In genomic region chr5:117099008-117099407, GRCm38 (mm10) we compare ENCODE assay signal across 23 mouse cellular contexts. TPM values are rescaled to one million over a fixed set of nuclear protein-coding genes. Genes with fewer than 3 reads are reported as not detected.
DNase-seq lines count a peak whose midpoint lies in the region; ATAC-seq and TF ChIP-seq lines count a peak whose summit lies in the region.
"Had no signal": no experiment of that assay in that cellular context is flagged by ENCODE, and none has a peak within 500 bp of the region (broad histone marks: within the 10 kb centered on the region; RNA-seq: fewer than 3 reads in every experiment).

No protein-coding gene starts in this region.

- H3K36me3 ChIP-seq in midbrain, embryonic 10.5 days, result peaks cover 92% of the 10 kb centered on the region
- peaks cover 10% of the 10 kb centered on the region for H3K36me3 ChIP-seq in midbrain, embryonic 15.5 days (replicated peaks)
- H3K36me3 ChIP-seq in CH12.LX (replicated peaks in 1 of 2; ENCODE audit: control insufficient read depth in 1 of 2, insufficient read depth in 1 of 2, low read length in 1 of 2) (peaks cover 80 to 99% of the 10 kb centered on the region in 2 experiments), ES-E14 (ENCODE audit: control insufficient read depth, insufficient read depth, low read length, poor library complexity, severe bottlenecking) (peaks cover 37% of the 10 kb centered on the region; the same call in 1 of the 2 replicates)

- DNase-seq in gastrocnemius, adult 2 months, result peak; percentile 6
- DNase-seq in gastrocnemius, adult 18-20 months (ENCODE audit: low spot score), result no peak
- no peak for DNase-seq in midbrain, embryonic 10.5 days (ENCODE audit: low spot score)
- DNase-seq in CH12.LX (ENCODE audit: extremely low read depth) (no peak), ES-E14 (ENCODE audit: low read depth, low spot score) (no peak), liver (no peak)
- DNase-seq in heart, postnatal 25 days (ENCODE audit: low spot score), result no peak
- DNase-seq: adrenal gland, adult 8-10 months; adrenal gland, postnatal 14 days; adrenal gland, postnatal 36 days; cerebellum, adult 11-12 months; cerebellum, adult 2 months; cerebellum, postnatal 10 days; embryo, embryonic 11 days had no signal

- H3K4me3 ChIP-seq in gastrocnemius, adult 2 months, result no peak overlapping the region
- no peak overlapping the region for H3K4me3 ChIP-seq in midbrain, embryonic 10.5 days
- no peak overlapping the region for H3K4me3 ChIP-seq in midbrain, embryonic 15.5 days
- H3K4me3 ChIP-seq in CH12.LX (replicated peaks in 1 of 3; ENCODE audit: low read depth in 2 of 3, low read length in 2 of 3, poor library complexity in 1 of 3) (no peak overlapping the region), ES-E14 (ENCODE audit: insufficient read depth in 1 of 2, low read depth in 1 of 2, low read length in 2 of 2, poor library complexity in 1 of 2, severe bottlenecking in 1 of 2) (no peak overlapping the region)
- H3K4me3 ChIP-seq: embryonic facial prominence, embryonic 13.5 days; embryonic facial prominence, embryonic 15.5 days; erythroblast, embryonic 14.5 days; forebrain, embryonic 12.5 days had no signal

- no peak for TF ChIP-seq EP300 in CH12.LX (IDR thresholded peaks at IDR 0.05; ENCODE audit: low read length)

- no peak for TF ChIP-seq POLR2A in CH12.LX (IDR thresholded peaks at IDR 0.05; ENCODE audit: low read depth, low read length)

- TF ChIP-seq RAD21 in CH12.LX (IDR thresholded peaks at IDR 0.05; ENCODE audit: low read depth, low read length), result no peak

- in situ Hi-C loops in CH12.LX (cut with MboI; ENCODE audit: low pct_ligation_motif_present, low pct_unique_long_range_greater_than_20kb, low sequenced_read_pairs), result no loop called here
- in situ Hi-C loops in ES-E14 (cut with MboI; ENCODE audit: low sequenced_read_pairs in 2 of 2, unreplicated experiment in 2 of 2), result no loop called here

- no peaks in the 10 kb centered on the region for H3K27me3 ChIP-seq in midbrain, embryonic 10.5 days (ENCODE audit: low read depth, poor library complexity, severe bottlenecking)
- H3K27me3 ChIP-seq in midbrain, embryonic 15.5 days (replicated peaks), result no peaks in the 10 kb centered on the region
- H3K27me3 ChIP-seq in CH12.LX (replicated peaks), result no peaks in the 10 kb centered on the region
- H3K27me3 ChIP-seq: embryonic facial prominence, embryonic 13.5 days; embryonic facial prominence, embryonic 15.5 days; forebrain, embryonic 12.5 days; Patski had no signal

- H3K4me1 ChIP-seq in midbrain, embryonic 10.5 days, result peaks cover 8% of the 10 kb centered on the region
- H3K4me1 ChIP-seq in midbrain, embryonic 15.5 days, result peaks cover 3% of the 10 kb centered on the region; the same call in 1 of the 2 replicates
- peaks cover 0 to 7% of the 10 kb centered on the region in 2 experiments; a peak in 1 of 4 replicates for H3K4me1 ChIP-seq in CH12.LX (ENCODE audit: control insufficient read depth in 1 of 2, insufficient read depth in 2 of 2)
- no peaks in the 10 kb centered on the region; a peak in 1 of 4 replicates for H3K4me1 ChIP-seq in ES-E14 (ENCODE audit: control insufficient read depth in 2 of 2, insufficient read depth in 2 of 2, low read length in 2 of 2, poor library complexity in 1 of 2)
- H3K4me1 ChIP-seq: embryonic facial prominence, embryonic 13.5 days; embryonic facial prominence, embryonic 15.5 days; forebrain, embryonic 12.5 days had no signal

- H3K79me2 ChIP-seq in CH12.LX (replicated peaks; ENCODE audit: control insufficient read depth, extremely low read depth, insufficient read depth, poor library complexity, severe bottlenecking), result no peaks in the 10 kb centered on the region

- no peak for ATAC-seq in midbrain, embryonic 15.5 days (replicated peaks)
- ATAC-seq: activated CD4-positive, CD25-positive, alpha-beta regulatory T cell, adult 4 months; forebrain, embryonic 14.5 days; forebrain, embryonic 16.5 days; Patski had no signal

- intact Hi-C loops in gastrocnemius, adult 2 months (cut with DNase I), result no loop called here
- intact Hi-C loops in heart, postnatal 25 days (cut with DNase I), result loop anchor here (10.0 kb wide), 1 partner anchor 974 kb away; no protein-coding TSS in a partner anchor

- H3K27ac ChIP-seq in gastrocnemius, adult 2 months, result no peak overlapping the region
- peak overlapping the region; percentile 38; the same call in 1 of the 2 replicates for H3K27ac ChIP-seq in midbrain, embryonic 10.5 days (replicated peaks)
- H3K27ac ChIP-seq in midbrain, embryonic 15.5 days, result no peak overlapping the region
- H3K27ac ChIP-seq in CH12.LX (ENCODE audit: insufficient read depth, low read depth) (no peak overlapping the region), ES-E14 (ENCODE audit: insufficient read depth, low read depth, low read length, poor library complexity, severe bottlenecking) (no peak overlapping the region)
- H3K27ac ChIP-seq: embryonic facial prominence, embryonic 13.5 days; embryonic facial prominence, embryonic 15.5 days; forebrain, embryonic 12.5 days had no signal

- 90% methylated on average over 5 of the region's 5 CpGs for WGBS in midbrain, embryonic 10.5 days
- 89% methylated on average over 5 of the region's 5 CpGs for WGBS in midbrain, embryonic 15.5 days

- no peak for TF ChIP-seq CTCF in gastrocnemius, adult 2 months (IDR thresholded peaks at IDR 0.05)
- TF ChIP-seq CTCF in CH12.LX (conservative IDR thresholded peaks at IDR 0.05 in 1 of 2, IDR thresholded peaks at IDR 0.05 in 1 of 2; ENCODE audit: low read depth in 2 of 2, low read length in 2 of 2), result no peak

- no peaks in the 10 kb centered on the region for H3K9me3 ChIP-seq in midbrain, embryonic 10.5 days (replicated peaks)
- H3K9me3 ChIP-seq in midbrain, embryonic 15.5 days, result no peaks in the 10 kb centered on the region
- H3K9me3 ChIP-seq in CH12.LX (replicated peaks; ENCODE audit: low read length), result no peaks in the 10 kb centered on the region
- H3K9me3 ChIP-seq in ES-E14 (ENCODE audit: control insufficient read depth, insufficient read depth, low read depth, low read length), result no peaks in the 10 kb centered on the region
- H3K9me3 ChIP-seq: embryonic facial prominence, embryonic 13.5 days; embryonic facial prominence, embryonic 15.5 days; forebrain, embryonic 12.5 days had no signal

- H3K9ac ChIP-seq in midbrain, embryonic 15.5 days, result no peak overlapping the region
- H3K9ac ChIP-seq in CH12.LX (ENCODE audit: insufficient read depth, low read depth) (no peak overlapping the region), ES-E14 (ENCODE audit: insufficient read depth, low read depth, low read length, poor library complexity, severe bottlenecking) (no peak overlapping the region)
- H3K9ac ChIP-seq: embryonic facial prominence, embryonic 13.5 days; embryonic facial prominence, embryonic 15.5 days; forebrain, embryonic 12.5 days had no signal

- dilution Hi-C loops in CH12.LX (cut with MboI; ENCODE audit: extremely low pct_ligation_motif_present, extremely low pct_unique_long_range_greater_than_20kb, low sequenced_read_pairs), result no loop called here

- H3K4me2 ChIP-seq in midbrain, embryonic 15.5 days, result no peak overlapping the region
- no peak overlapping the region for H3K4me2 ChIP-seq in CH12.LX (ENCODE audit: insufficient read depth, low read depth, poor library complexity, severe bottlenecking)
- H3K4me2 ChIP-seq: embryonic facial prominence, embryonic 13.5 days; embryonic facial prominence, embryonic 15.5 days; forebrain, embryonic 12.5 days had no signal

TF ChIP-seq in CH12.LX, 34 proteins besides CTCF, POLR2A, EP300 and RAD21:
- TF ChIP-seq IRF4 (IDR thresholded peaks at IDR 0.05; ENCODE audit: low read depth, low read length), result no peak
- TF ChIP-seq NRF1 (IDR thresholded peaks at IDR 0.05; ENCODE audit: low read depth, low read length), result no peak
- TF ChIP-seq MAFK (IDR thresholded peaks at IDR 0.05; ENCODE audit: insufficient replicate concordance, low read length), result peak; percentile 79

TF ChIP-seq in ES-E14, 5 proteins besides CTCF, POLR2A, EP300 and RAD21:
- TF ChIP-seq HCFC1 (IDR thresholded peaks at IDR 0.05; ENCODE audit: borderline replicate concordance, insufficient read depth, low read length) (no peak), MAFK (IDR thresholded peaks at IDR 0.05; ENCODE audit: insufficient read depth, low read depth, low read length) (peak; percentile 83)

RNA-seq across cellular contexts. Expression of gene Suds3, which starts 16.9 kb away (rescaled TPM):
- 10 to 100 TPM; 71.7 to 94.8 TPM for total RNA-seq in gastrocnemius, adult 2 months (2021)
- 10 to 100 TPM; 89.2 to 94.8 TPM for total RNA-seq in gastrocnemius, adult 18-20 months (2021)
- 80.6 and 84.5 TPM in 2 replicates for polyA plus RNA-seq in midbrain, embryonic 10.5 days (2016; fragmentation: Nextera tagmentation; extraction: Ambion mirVana)
- 87.3 and 87.4 TPM in 2 replicates for polyA plus RNA-seq in midbrain, embryonic 15.5 days (2015; fragmentation: Nextera tagmentation; extraction: Ambion mirVana)
- 54.2 and 64.9 TPM in 2 replicates for total RNA-seq in CH12.LX (2012; rRNA removed)
- total RNA-seq in CH12.LX (2014; rRNA removed), result 68.1 and 70.9 TPM in 2 replicates
- polyA plus RNA-seq in CH12.LX (2012; ENCODE audit: insufficient read length, low read depth), result 103 and 134 TPM in 2 replicates
- total RNA-seq in ES-E14 (2012; rRNA removed), result 58.7 and 61.6 TPM in 2 replicates
- 10 to 100 TPM; 87.3 to 90.4 TPM for total RNA-seq in heart, postnatal 25 days (2021)

RNA-seq across cellular contexts. Expression of gene Taok3, which starts 20.9 kb away (rescaled TPM):
- 1 to 10 TPM; 4.6 to 6.8 TPM for total RNA-seq in gastrocnemius, adult 2 months (2021)
- 1 to 10 TPM; 5.0 to 5.4 TPM for total RNA-seq in gastrocnemius, adult 18-20 months (2021)
- polyA plus RNA-seq in midbrain, embryonic 10.5 days (2016; fragmentation: Nextera tagmentation; extraction: Ambion mirVana), result 12.0 and 16.8 TPM in 2 replicates
- polyA plus RNA-seq in midbrain, embryonic 15.5 days (2015; fragmentation: Nextera tagmentation; extraction: Ambion mirVana), result 58.8 and 59.2 TPM in 2 replicates
- total RNA-seq in CH12.LX (2012; rRNA removed), result 17.4 and 18.6 TPM in 2 replicates
- 7.2 and 8.3 TPM in 2 replicates for total RNA-seq in CH12.LX (2014; rRNA removed)
- 34.6 and 35.0 TPM in 2 replicates for polyA plus RNA-seq in CH12.LX (2012; ENCODE audit: insufficient read length, low read depth)
- total RNA-seq in ES-E14 (2012; rRNA removed), result 6.9 and 10.0 TPM in 2 replicates
- total RNA-seq in heart, postnatal 25 days (2021), result 1 to 10 TPM; 7.6 to 7.9 TPM
